Mouse (Mus musculus) spleen, adult 18-20 months (tissue): ENCODE measurements around the gene Gm20388.
A peak's percentile ranks its signal among the peaks of the same experiment; 100 is the strongest.

Experiments used
- DNase-seq, 2 experiments: peaks; one replicate each; pipeline ENCODE4 v3.0.0; 2022; ENCODE audit warnings: mixed read lengths in 2 of 2

The Gm20388 gene

GRCm38 (mm10) chr8:120623608-120624007, 713.0 kb downstream of the Gm20388 start:
- no peak for DNase-seq

GRCm38 (mm10) chr8:120626461-120626860, 715.8 kb downstream of the Gm20388 start:
- no peak for DNase-seq

- DNase-seq, result no peak
Observed at GRCm38 (mm10) chr8:120627298-120627697, 716.7 kb downstream of the Gm20388 start.

GRCm38 (mm10) chr8:120630031-120630430, 719.4 kb downstream of the Gm20388 start:
- DNase-seq, result no peak

GRCm38 (mm10) chr8:120630848-120631247, 720.2 kb downstream of the Gm20388 start:
- no peak for DNase-seq

GRCm38 (mm10) chr8:120631441-120632375, 721.1 kb downstream of the Gm20388 start:
- no peak for DNase-seq

GRCm38 (mm10) chr8:120632969-120633664, 722.5 kb downstream of the Gm20388 start:
- DNase-seq, result no peak

GRCm38 (mm10) chr8:120633665-120634271, 723.1 kb downstream of the Gm20388 start:
- DNase-seq, result no peak

GRCm38 (mm10) chr8:120634329-120634839, 723.7 kb downstream of the Gm20388 start:
- DNase-seq, result peak; percentile 15 to 37

GRCm38 (mm10) chr8:120641245-120641644, 730.6 kb downstream of the Gm20388 start:
- DNase-seq, result no peak

GRCm38 (mm10) chr8:120642031-120642662, 731.5 kb downstream of the Gm20388 start:
- no peak for DNase-seq

GRCm38 (mm10) chr8:120644663-120645062, 734.0 kb downstream of the Gm20388 start:
- DNase-seq, result no peak

GRCm38 (mm10) chr8:120647532-120647931, 736.9 kb downstream of the Gm20388 start, which contains the start of gene 1190005I06Rik:
TSS of gene 1190005I06Rik (minus strand) at chr8:120647632.
- DNase-seq, result no peak

- no peak for DNase-seq
Observed at GRCm38 (mm10) chr8:120656322-120657052, 745.8 kb downstream of the Gm20388 start.

- no peak for DNase-seq
Observed at GRCm38 (mm10) chr8:120657415-120657814, 746.8 kb downstream of the Gm20388 start.

- no peak for DNase-seq
Observed at GRCm38 (mm10) chr8:120664566-120664965, 753.9 kb downstream of the Gm20388 start.

GRCm38 (mm10) chr8:120665726-120666455, 755.2 kb downstream of the Gm20388 start:
- DNase-seq, result no peak

GRCm38 (mm10) chr8:120666807-120667470, 756.3 kb downstream of the Gm20388 start:
- DNase-seq, result no peak

- peak; percentile 85 to 91 for DNase-seq
Observed at GRCm38 (mm10) chr8:120667561-120668373, 757.1 kb downstream of the Gm20388 start, which contains the start of the genes Gm27021 and Cox4i1. TSS of gene Gm27021 (minus strand) at chr8:120668079. TSS of gene Cox4i1 (plus strand) at chr8:120668222.
